Mouse (Mus musculus) MEL (cell line): ENCODE data around the gene S100a1. TPM values are rescaled to one million over a fixed set of nuclear protein-coding genes. Genes with fewer than 3 reads are reported as not detected.

Experiments used
- DNase-seq: peaks from one replicate; pipeline ENCODE4 v3.0.0; 2011; ENCODE audit warnings: low read depth, low spot score
- H3K27ac ChIP-seq: 2 replicates; pipeline ENCODE4 v1.5.1; 2012; ENCODE audit warnings: low read depth, mild to moderate bottlenecking, control low read depth, low read length, moderate library complexity; ENCODE audit not compliant: control insufficient read depth
- H3K27me3 ChIP-seq, 2 experiments: fragments of 150-350 bp in 1 of 2; sonication (generic) in 1 of 2; 2 replicates each; pipeline ENCODE4 v1.6.1; 2012; ENCODE audit warnings: low read length in 2 of 2, mild to moderate bottlenecking in 2 of 2, improper control_type of control experiment in 1 of 2, moderate library complexity in 1 of 2; ENCODE audit not compliant: insufficient read depth in 2 of 2, control insufficient read depth in 1 of 2
- H3K36me3 ChIP-seq, 2 experiments: 2 replicates each; pipeline ENCODE4 v1.6.1; 2012 to 2014; ENCODE audit warnings: low read length in 2 of 2, improper control_type of control experiment in 1 of 2, inconsistent platforms in 1 of 2, mild to moderate bottlenecking in 1 of 2; ENCODE audit not compliant: insufficient read depth in 2 of 2, control insufficient read depth in 1 of 2
- H3K4me1 ChIP-seq, 2 experiments: fragments of 150-350 bp in 1 of 2; sonication (generic) in 1 of 2; 2 replicates each; pipeline ENCODE4 v1.6.1; 2012; ENCODE audit warnings: low read length in 2 of 2, improper control_type of control experiment in 1 of 2, mild to moderate bottlenecking in 1 of 2; ENCODE audit not compliant: insufficient read depth in 2 of 2, control insufficient read depth in 1 of 2
- H3K4me3 ChIP-seq, 2 experiments: fragments of 150-350 bp in 1 of 2; sonication (generic) in 1 of 2; 2 replicates each; pipeline ENCODE4 v1.5.1; 2012; ENCODE audit warnings: low read depth in 2 of 2, low read length in 2 of 2, mild to moderate bottlenecking in 2 of 2, moderate library complexity in 2 of 2, control low read depth in 1 of 2, improper control_type of control experiment in 1 of 2; ENCODE audit not compliant: control insufficient read depth in 1 of 2, insufficient read depth in 1 of 2
- H3K79me2 ChIP-seq: 2 replicates; pipeline ENCODE4 v1.6.1; 2012; ENCODE audit warnings: mild to moderate bottlenecking, low read length, moderate library complexity; ENCODE audit not compliant: control insufficient read depth, poor library complexity, insufficient read depth
- H3K9ac ChIP-seq: 2 replicates; pipeline ENCODE4 v1.6.1; 2012; ENCODE audit warnings: low read depth, mild to moderate bottlenecking, control low read depth, low read length, moderate library complexity; ENCODE audit not compliant: control insufficient read depth, poor library complexity, severe bottlenecking
- H3K9me3 ChIP-seq: fragments of 150-350 bp; sonication (generic); replicated peaks from 2 replicates; pipeline ENCODE4 v1.6.1; 2012; ENCODE audit warnings: mild to moderate bottlenecking, low read length, improper control_type of control experiment, moderate library complexity; ENCODE audit not compliant: insufficient read depth
- CHD2 ChIP-seq: IDR thresholded peaks from 2 replicates; pipeline ENCODE4 v1.6.1; 2011; ENCODE audit warnings: low read length, improper control_type of control experiment
- E2F4 ChIP-seq: IDR thresholded peaks from 2 replicates; pipeline ENCODE4 v1.6.1; 2011; ENCODE audit warnings: low read depth, low read length, improper control_type of control experiment, borderline replicate concordance
- ETS1 ChIP-seq: IDR thresholded peaks from 2 replicates; pipeline ENCODE4 v1.6.1; 2012; ENCODE audit warnings: low read depth, mild to moderate bottlenecking, inconsistent platforms, low read length, improper control_type of control experiment, moderate library complexity
- GATA1 ChIP-seq: IDR thresholded peaks from 2 replicates; pipeline ENCODE4 v1.6.1; 2011; ENCODE audit warnings: low read depth, low read length, improper control_type of control experiment
- JUND ChIP-seq: IDR thresholded peaks from 2 replicates; pipeline ENCODE4 v1.6.1; 2011; ENCODE audit warnings: low read depth, mild to moderate bottlenecking, improper control_type of control experiment, low read length
- MAZ ChIP-seq: IDR thresholded peaks from 2 replicates; pipeline ENCODE4 v1.6.1; 2012; ENCODE audit warnings: low read depth, mild to moderate bottlenecking, inconsistent platforms, low read length, improper control_type of control experiment
- MEF2A ChIP-seq: IDR thresholded peaks from 2 replicates; pipeline ENCODE4 v1.6.1; 2014; ENCODE audit warnings: low read depth, mild to moderate bottlenecking, inconsistent platforms, low read length, improper control_type of control experiment; ENCODE audit not compliant: poor library complexity, insufficient replicate concordance, severe bottlenecking; ENCODE audit errors: extremely low read depth
- MXI1 ChIP-seq: IDR thresholded peaks from 2 replicates; pipeline ENCODE4 v1.6.1; 2011; ENCODE audit warnings: mild to moderate bottlenecking, low read depth, low read length, improper control_type of control experiment
- SIN3A ChIP-seq: IDR thresholded peaks from 2 replicates; pipeline ENCODE4 v1.6.1; 2012; ENCODE audit warnings: low read length, improper control_type of control experiment, inconsistent platforms
- TAL1 ChIP-seq: IDR thresholded peaks from 2 replicates; pipeline ENCODE4 v1.6.1; 2012; ENCODE audit warnings: mild to moderate bottlenecking, inconsistent platforms, low read length, moderate library complexity, mixed read lengths
- TBP ChIP-seq: IDR thresholded peaks from 2 replicates; pipeline ENCODE4 v1.8.0; 2011; ENCODE audit warnings: low read depth, low read length, improper control_type of control experiment
- UBTF ChIP-seq: IDR thresholded peaks from 2 replicates; pipeline ENCODE4 v1.6.1; 2012; ENCODE audit warnings: low read depth, mild to moderate bottlenecking, inconsistent platforms, low read length, improper control_type of control experiment, moderate library complexity, borderline replicate concordance; ENCODE audit not compliant: insufficient read depth
- ZKSCAN1 ChIP-seq: IDR thresholded peaks from 2 replicates; pipeline ENCODE4 v1.6.1; 2012; ENCODE audit warnings: low read depth, mild to moderate bottlenecking, inconsistent platforms, low read length, improper control_type of control experiment, moderate library complexity
- ZNF384 ChIP-seq: IDR thresholded peaks from 2 replicates; pipeline ENCODE4 v1.6.1; 2012; ENCODE audit warnings: low read depth, mild to moderate bottlenecking, inconsistent platforms, low read length, improper control_type of control experiment
- polyA plus RNA-seq, 2 experiments: library from polyadenylated mRNA; stranded (reverse) in 1 of 2; unstranded in 1 of 2; fragments of >175 nt in 1 of 2; fragments of >200 nt in 1 of 2; gene quantifications; 2 replicates each; pipeline versions ENCODE4 v1.2.1 to v1.2.4; 2012; ENCODE audit warnings: low replicate concordance in 2 of 2, low read depth in 1 of 2; ENCODE audit not compliant: insufficient read length in 2 of 2, insufficient read depth in 1 of 2, missing spikeins in 1 of 2
- total RNA-seq: library from RNA; depleted of rRNA; stranded (reverse); fragments of 300-350 nt; gene quantifications from 2 replicates; pipeline ENCODE4 v1.2.3, GENCODE M21; 2012

The S100a1 gene
- total and polyA plus RNA-seq, 3 experiments: 14.4 to 22.2 TPM; not detected in 1

DNA sequence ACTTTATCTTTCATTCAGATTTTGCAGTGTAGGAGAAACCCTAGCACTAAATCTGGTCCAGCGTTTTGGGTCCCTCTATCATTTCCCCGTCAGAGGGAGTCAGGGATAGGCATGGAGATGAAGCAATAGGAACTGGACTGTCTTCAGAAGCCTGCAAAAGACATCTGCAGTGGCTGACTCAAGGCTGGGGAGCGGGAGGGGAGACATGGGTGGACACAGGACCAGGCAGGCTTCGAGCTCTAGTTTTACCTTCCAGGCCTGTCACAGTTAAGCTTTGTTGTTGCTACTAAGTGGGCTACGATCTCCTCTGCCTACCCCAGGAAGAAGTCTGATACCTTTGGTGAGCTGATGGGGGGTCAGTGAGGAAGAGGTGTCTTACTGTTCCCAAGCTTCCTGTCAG is 1.9 kb downstream of the S100a1 start:
- TF ChIP-seq ETS1 (no peak), TBP (no peak), MEF2A (no peak), TAL1 (no peak), CHD2 (no peak), E2F4 (no peak), ZNF384 (no peak)
- no peak for DNase-seq

DNA sequence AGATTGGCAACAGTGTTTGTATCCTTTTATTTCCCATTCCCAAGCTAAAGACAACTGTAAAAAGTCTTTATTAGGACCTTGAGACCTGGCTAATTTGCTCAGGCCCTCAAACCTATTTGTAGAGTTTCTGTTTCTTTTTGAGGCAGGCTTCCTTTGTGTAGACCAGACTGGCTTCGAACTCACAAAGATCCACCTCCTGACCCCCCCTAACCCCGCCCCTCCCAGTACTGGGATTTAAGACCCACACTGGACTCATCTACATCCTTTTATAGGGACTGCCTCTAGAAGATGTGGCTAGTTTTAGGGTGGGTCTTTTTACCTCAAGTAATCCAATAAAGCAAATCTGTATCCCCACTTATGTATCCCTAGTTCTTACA is 4.5 kb downstream of the S100a1 start:
- H3K79me2 ChIP-seq: peaks cover 27% of the 10 kb centered on the region
- H3K4me3 ChIP-seq: peak overlapping the region; percentile 51 to 93
- no peaks in the 10 kb centered on the region for H3K27me3 ChIP-seq
- H3K9ac ChIP-seq: peak overlapping the region; percentile 72
- peak overlapping the region; percentile 83 for H3K27ac ChIP-seq
- no peaks in the 10 kb centered on the region for H3K9me3 ChIP-seq
- peaks cover 2 to 24% of the 10 kb centered on the region in 2 experiments; a peak in 3 of 4 replicates for H3K4me1 ChIP-seq
- H3K36me3 ChIP-seq: peaks cover 27 to 34% of the 10 kb centered on the region in 2 experiments
- no peak for DNase-seq
- TF ChIP-seq MXI1 (no peak), ZKSCAN1 (no peak), UBTF (0 out of 2 replicates have a peak, but pooled peaks have one; percentile 9), JUND (no peak), SIN3A (no peak), MAZ (no peak), GATA1 (no peak)

More for the DNA sequence above, 1.9 kb downstream of the S100a1 start:
- H3K27ac ChIP-seq: no peak overlapping the region
- peaks cover 3 to 15% of the 10 kb centered on the region in 2 experiments for H3K36me3 ChIP-seq
- H3K9ac ChIP-seq: no peak overlapping the region
- no peaks in the 10 kb centered on the region for H3K27me3 ChIP-seq
- peaks cover 1 to 25% of the 10 kb centered on the region in 2 experiments; a peak in 3 of 4 replicates for H3K4me1 ChIP-seq
- H3K79me2 ChIP-seq: peaks cover 19% of the 10 kb centered on the region
- no peaks in the 10 kb centered on the region for H3K9me3 ChIP-seq
- no peak overlapping the region for H3K4me3 ChIP-seq
